Mouse (Mus musculus) E14TG2a.4 (cell line): ENCODE measurements at regions not wholly inside any gene's neighbourhood (a gene's known extent, or its start where the extent isn't known, plus 50 kb on each side); places are given as distances from the start of the nearest gene placed in this dataset.

Experiments used
- H3K27me3 ChIP-seq: 2 replicates; pipeline ENCODE4 v1.6.1; 2014; ENCODE audit warnings: low read length, control low read depth; ENCODE audit not compliant: insufficient read depth
- H3K36me3 ChIP-seq: 2 replicates; pipeline ENCODE4 v1.6.1; 2014; ENCODE audit warnings: low read length, control low read depth; ENCODE audit not compliant: insufficient read depth
- H3K4me1 ChIP-seq: replicated peaks from 2 replicates; pipeline ENCODE4 v1.6.1; 2014; ENCODE audit warnings: low read depth, low read length, control low read depth
- H3K4me3 ChIP-seq: replicated peaks from 2 replicates; pipeline ENCODE4 v1.5.1; 2014; ENCODE audit warnings: mild to moderate bottlenecking, low read length
- H3K9me3 ChIP-seq: 2 replicates; pipeline ENCODE4 v1.6.1; 2014; ENCODE audit warnings: low read length, control low read depth
- CTCF ChIP-seq: conservative IDR thresholded peaks from 2 replicates; pipeline ENCODE4 v1.5.1; 2014; ENCODE audit warnings: low read length
- NANOG ChIP-seq: IDR thresholded peaks from 2 replicates; pipeline ENCODE4 v1.6.1; 2014; ENCODE audit warnings: borderline replicate concordance, low read length, mixed read lengths
- POU5F1 ChIP-seq: IDR thresholded peaks from 2 replicates; pipeline ENCODE4 v1.6.1; 2014; ENCODE audit warnings: low read length, borderline replicate concordance

DNA sequence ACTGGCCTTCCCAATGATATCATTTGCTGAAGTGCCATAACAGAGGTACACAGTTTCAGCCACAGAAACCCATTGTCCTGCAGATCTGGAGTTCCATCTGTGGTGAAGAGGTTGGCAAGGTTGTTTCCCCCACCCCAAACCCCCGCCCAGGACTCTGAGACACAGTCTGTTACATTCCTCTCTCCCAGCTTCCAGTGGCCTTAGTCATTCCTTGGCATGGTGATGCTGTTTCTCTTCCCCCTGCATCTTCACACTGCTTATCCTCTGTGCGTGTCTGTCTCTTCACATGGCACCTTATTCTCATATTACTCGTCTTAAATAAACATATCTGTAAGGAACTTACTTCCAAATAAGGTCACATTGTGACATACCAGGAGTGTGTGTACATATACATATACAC is 206.5 kb downstream of the Nfkbiz start:
- TF ChIP-seq NANOG (no peak), CTCF (no peak), POU5F1 (no peak)

DNA sequence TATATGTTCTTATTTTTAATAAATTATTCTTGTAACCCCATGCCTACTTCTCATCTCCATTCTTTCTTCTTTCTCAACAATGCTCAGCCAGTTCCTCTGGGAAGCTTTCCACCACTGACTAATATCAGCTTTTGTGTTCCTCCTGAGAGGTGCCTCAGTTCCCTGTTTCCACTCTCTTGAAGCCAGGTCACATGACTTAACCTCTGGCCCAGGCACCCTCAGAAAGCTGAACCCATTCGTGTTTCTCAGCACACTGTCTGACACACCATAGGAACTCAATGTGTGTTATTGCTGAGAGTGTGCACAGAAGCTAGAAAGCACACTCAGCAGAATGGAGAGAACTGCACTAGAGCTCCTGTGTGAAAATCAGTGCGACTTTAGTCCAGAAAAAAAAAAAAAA is 207.1 kb downstream of the Nfkbiz start:
- no peaks in the 10 kb centered on the region; the same call in 1 of the 2 replicates for H3K4me1 ChIP-seq
- no peaks in the 10 kb centered on the region for H3K36me3 ChIP-seq
- H3K9me3 ChIP-seq: peaks cover 7% of the 10 kb centered on the region; the same call in 1 of the 2 replicates
- H3K4me3 ChIP-seq: no peak overlapping the region
- H3K27me3 ChIP-seq: no peaks in the 10 kb centered on the region
- TF ChIP-seq CTCF: no peak
- TF ChIP-seq POU5F1: no peak
- no peak for TF ChIP-seq NANOG

More for the DNA sequence above, 206.5 kb downstream of the Nfkbiz start:
- H3K4me1 ChIP-seq: no peaks in the 10 kb centered on the region; the same call in 1 of the 2 replicates
- H3K36me3 ChIP-seq: no peaks in the 10 kb centered on the region
- H3K4me3 ChIP-seq: no peak overlapping the region
- H3K27me3 ChIP-seq: no peaks in the 10 kb centered on the region
- peaks cover 7% of the 10 kb centered on the region; the same call in 1 of the 2 replicates for H3K9me3 ChIP-seq

- H3K9me3 ChIP-seq: peaks cover 10% of the 10 kb centered on the region; the same call in 1 of the 2 replicates
- no peaks in the 10 kb centered on the region for H3K27me3 ChIP-seq
- TF ChIP-seq POU5F1: no peak
- TF ChIP-seq NANOG: no peak
- no peak for TF ChIP-seq CTCF
- no peaks in the 10 kb centered on the region; the same call in 1 of the 2 replicates for H3K4me1 ChIP-seq
- H3K36me3 ChIP-seq: no peaks in the 10 kb centered on the region
- H3K4me3 ChIP-seq: no peak overlapping the region
Measured at GRCm38 (mm10) chr16:55631048-55631447, 207.7 kb downstream of the Nfkbiz start.

GRCm38 (mm10) chr16:55627531-55627930 is 211.2 kb downstream of the Nfkbiz start:
- TF ChIP-seq CTCF (no peak), NANOG (no peak; the same call in 1 of the 2 replicates), POU5F1 (no peak)

GRCm38 (mm10) chr16:55623422-55623821 is 215.3 kb downstream of the Nfkbiz start:
- TF ChIP-seq POU5F1 (no peak), NANOG (no peak), CTCF (no peak)
- no peaks in the 10 kb centered on the region for H3K36me3 ChIP-seq

More at GRCm38 (mm10) chr16:55627531-55627930, 211.2 kb downstream of the Nfkbiz start:
- peaks cover 11% of the 10 kb centered on the region; the same call in 1 of the 2 replicates for H3K9me3 ChIP-seq
- H3K36me3 ChIP-seq: no peaks in the 10 kb centered on the region
- no peaks in the 10 kb centered on the region for H3K27me3 ChIP-seq
- no peak overlapping the region for H3K4me3 ChIP-seq
- no peaks in the 10 kb centered on the region; the same call in 1 of the 2 replicates for H3K4me1 ChIP-seq

DNA sequence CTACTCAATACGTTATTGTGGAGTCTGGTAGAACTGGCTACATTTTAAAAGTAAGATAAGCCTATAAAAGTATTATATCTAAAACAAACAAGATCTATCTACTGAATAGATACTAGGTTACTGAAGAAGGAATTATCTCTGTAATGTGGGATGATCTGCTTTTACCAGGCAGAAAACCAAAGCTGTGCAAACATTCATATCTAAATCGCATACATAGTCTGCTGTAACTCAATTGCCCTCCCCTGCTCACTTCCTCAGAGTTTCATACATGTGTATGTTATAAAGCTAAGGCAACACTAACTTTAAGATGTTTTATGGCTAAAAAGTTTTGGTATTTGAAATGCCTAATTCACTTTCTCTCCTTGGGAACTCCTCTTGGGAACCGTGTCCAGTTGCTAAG is 219.0 kb downstream of the Nfkbiz start:
- Histone ChIP-seq H3K36me3 (no peaks in the 10 kb centered on the region), H3K9me3 (no peaks in the 10 kb centered on the region), H3K27me3 (no peaks in the 10 kb centered on the region), H3K4me1 (0 out of 2 replicates have a peak, but pooled peaks cover 3% of the 10 kb centered on the region), H3K4me3 (no peak overlapping the region)
- TF ChIP-seq CTCF (no peak), POU5F1 (no peak), NANOG (no peak)

More at GRCm38 (mm10) chr16:55623422-55623821, 215.3 kb downstream of the Nfkbiz start:
- H3K4me3 ChIP-seq: no peak overlapping the region
- H3K4me1 ChIP-seq: no peaks in the 10 kb centered on the region; the same call in 1 of the 2 replicates
- H3K27me3 ChIP-seq: no peaks in the 10 kb centered on the region
- H3K9me3 ChIP-seq: peaks cover 4% of the 10 kb centered on the region; the same call in 1 of the 2 replicates

GRCm38 (mm10) chr16:55617958-55618357 is 220.7 kb downstream of the Nfkbiz start:
- Histone ChIP-seq H3K9me3 (no peaks in the 10 kb centered on the region), H3K36me3 (no peaks in the 10 kb centered on the region), H3K4me1 (0 out of 2 replicates have a peak, but pooled peaks cover 3% of the 10 kb centered on the region), H3K27me3 (no peaks in the 10 kb centered on the region), H3K4me3 (no peak overlapping the region)
- TF ChIP-seq CTCF (no peak), POU5F1 (no peak), NANOG (no peak)

DNA sequence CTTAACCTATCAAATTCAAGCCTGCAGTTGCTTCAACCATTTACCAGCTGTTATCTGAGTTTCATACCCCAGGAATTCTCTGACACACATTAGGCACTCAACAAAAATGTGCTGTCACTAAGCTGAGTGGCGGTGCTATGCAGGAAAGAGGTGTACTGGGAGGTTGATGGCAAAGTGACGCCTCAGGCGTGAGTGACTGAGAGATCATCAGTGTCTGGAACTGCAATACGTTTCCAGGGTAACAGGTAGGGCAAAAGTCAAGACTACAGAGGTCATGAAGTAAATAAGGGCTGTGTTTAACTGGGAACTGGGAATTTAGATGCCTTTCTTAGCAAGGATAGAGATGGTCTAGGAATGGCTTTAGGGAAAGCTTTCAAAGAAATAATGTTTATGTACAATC is 221.2 kb downstream of the Nfkbiz start:
- Histone ChIP-seq H3K4me3 (no peak overlapping the region), H3K9me3 (no peaks in the 10 kb centered on the region), H3K4me1 (0 out of 2 replicates have a peak, but pooled peaks cover 3% of the 10 kb centered on the region), H3K27me3 (no peaks in the 10 kb centered on the region), H3K36me3 (no peaks in the 10 kb centered on the region)
- TF ChIP-seq NANOG (no peak), POU5F1 (no peak), CTCF (no peak)
